11 mouse cellular contexts compared by ENCODE assay signal in the genomic region with DNA sequence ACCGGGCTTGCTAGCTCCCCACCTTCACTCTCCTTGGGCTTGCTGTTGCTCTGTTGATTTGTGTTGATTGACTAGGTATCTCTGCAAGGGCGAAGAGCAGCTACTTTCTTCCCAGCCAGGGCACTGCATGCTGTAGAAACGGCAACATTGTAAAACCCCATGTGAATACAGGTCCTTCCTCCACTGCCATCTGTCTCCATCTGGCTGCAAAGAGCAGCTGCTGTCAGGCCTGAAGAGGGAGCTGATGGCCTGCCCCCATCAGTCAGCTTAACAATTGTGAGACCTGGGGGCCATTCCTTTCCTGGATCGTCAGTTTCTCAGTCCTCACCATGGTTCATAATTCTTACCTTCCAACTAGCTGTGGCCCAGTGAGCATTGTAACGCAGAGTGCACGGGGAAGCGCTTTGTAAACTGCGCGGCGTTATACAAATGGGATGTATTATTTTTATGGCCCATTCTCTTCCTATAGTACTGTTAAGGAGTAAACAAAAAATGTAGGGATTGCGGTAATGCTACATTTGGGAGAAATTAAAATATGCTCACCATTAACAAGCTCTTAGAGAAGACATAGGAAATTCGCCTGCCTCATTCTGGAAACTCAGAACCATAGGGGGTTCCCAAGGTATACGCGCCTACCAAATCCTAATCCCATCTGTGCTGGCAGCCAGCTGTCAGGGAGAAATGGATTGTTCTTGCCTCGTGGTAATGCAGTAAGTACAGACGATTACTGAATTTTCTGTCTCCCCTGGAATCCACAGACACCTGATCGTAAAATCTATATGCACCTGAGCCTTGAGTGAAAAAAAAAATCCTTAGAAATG. TPM values are rescaled to one million over a fixed set of nuclear protein-coding genes. Genes with fewer than 3 reads are reported as not detected.
A peak's percentile ranks its signal among the peaks of the same experiment; 100 is the strongest.
DNase-seq lines count a peak whose midpoint lies in the region; ATAC-seq and TF ChIP-seq lines count a peak whose summit lies in the region.
"Had no signal": no experiment of that assay in that cellular context is flagged by ENCODE, and none has a peak within 500 bp of the region (broad histone marks: within the 10 kb centered on the region; RNA-seq: fewer than 3 reads in every experiment).

No protein-coding gene starts in this region.

- TF ChIP-seq CTCF in gastrocnemius, adult 2 months (IDR thresholded peaks at IDR 0.05) = peak; percentile 22
- TF ChIP-seq CTCF in thymus, adult 2 months (IDR thresholded peaks at IDR 0.05; ENCODE audit: borderline replicate concordance, control insufficient read depth, extremely low read depth, insufficient read depth, low read length, poor library complexity) = no peak

- H3K4me1 ChIP-seq in midbrain, embryonic 10.5 days = peaks cover 21% of the 10 kb centered on the region
- H3K4me1 ChIP-seq in midbrain, embryonic 15.5 days = no peaks in the 10 kb centered on the region
- H3K4me1 ChIP-seq in hindbrain, embryonic 16.5 days (ENCODE audit: control insufficient read depth, insufficient read depth, low read depth, low read length) = peaks cover 6% of the 10 kb centered on the region
- H3K4me1 ChIP-seq in thymus, adult 2 months (replicated peaks; ENCODE audit: control insufficient read depth, insufficient read depth, low read length) = no peaks in the 10 kb centered on the region

- no peak for ATAC-seq in midbrain, embryonic 15.5 days (replicated peaks)
- ATAC-seq in hindbrain, embryonic 16.5 days = peak; percentile 58
- no peak for ATAC-seq in inflammation-experienced regulatory T-cells, adult 6 months

- intact Hi-C loops in gastrocnemius, adult 2 months (cut with DNase I) = no loop called here
- intact Hi-C loops in gastrocnemius, postnatal 14 days (cut with DNase I; ENCODE audit: low total_unique reads) = no loop called here

- 80% methylated on average over 17 of the region's 17 CpGs for WGBS in midbrain, embryonic 10.5 days
- 65% methylated on average over 17 of the region's 17 CpGs for WGBS in midbrain, embryonic 15.5 days
- 52% methylated on average over 17 of the region's 17 CpGs for WGBS in hindbrain, embryonic 16.5 days
- 87% methylated on average over 17 of the region's 17 CpGs for WGBS in thymus, adult 2 months

- H3K9ac ChIP-seq in midbrain, embryonic 15.5 days = no peak overlapping the region
- no peak overlapping the region for H3K9ac ChIP-seq in hindbrain, embryonic 16.5 days (ENCODE audit: low read depth, low read length)
- H3K9ac ChIP-seq: liver, embryonic 14.5 days had no signal

- no peak overlapping the region for H3K4me2 ChIP-seq in midbrain, embryonic 15.5 days
- H3K4me2 ChIP-seq in hindbrain, embryonic 16.5 days (ENCODE audit: low read length) = no peak overlapping the region

- DNase-seq in gastrocnemius, adult 2 months = no peak
- no peak for DNase-seq in gastrocnemius, postnatal 14 days
- DNase-seq in midbrain, embryonic 10.5 days (ENCODE audit: low spot score) = no peak
- peak; percentile 39 for DNase-seq in retina, embryonic 14.5 days (ENCODE audit: low spot score)
- no peak for DNase-seq in thymus, adult 2 months

- H3K4me3 ChIP-seq in gastrocnemius, adult 2 months = no peak overlapping the region
- H3K4me3 ChIP-seq in midbrain, embryonic 10.5 days = no peak overlapping the region
- H3K4me3 ChIP-seq in midbrain, embryonic 15.5 days = no peak overlapping the region
- H3K4me3 ChIP-seq in hindbrain, embryonic 16.5 days (ENCODE audit: low read length) = no peak overlapping the region
- H3K4me3 ChIP-seq in thymus, adult 2 months (ENCODE audit: control insufficient read depth, insufficient read depth, low read length) = no peak overlapping the region

- no peaks in the 10 kb centered on the region for H3K9me3 ChIP-seq in midbrain, embryonic 10.5 days (replicated peaks)
- no peaks in the 10 kb centered on the region for H3K9me3 ChIP-seq in midbrain, embryonic 15.5 days
- H3K9me3 ChIP-seq in hindbrain, embryonic 16.5 days (ENCODE audit: control insufficient read depth, low read length) = no peaks in the 10 kb centered on the region

- TF ChIP-seq POLR2A in thymus, adult 2 months (IDR thresholded peaks at IDR 0.05; ENCODE audit: control insufficient read depth, extremely low read depth, insufficient read depth, low read length, poor library complexity) = no peak

- no peaks in the 10 kb centered on the region for H3K27me3 ChIP-seq in midbrain, embryonic 10.5 days (ENCODE audit: low read depth, poor library complexity, severe bottlenecking)
- no peaks in the 10 kb centered on the region for H3K27me3 ChIP-seq in midbrain, embryonic 15.5 days (replicated peaks)
- H3K27me3 ChIP-seq in hindbrain, embryonic 16.5 days (replicated peaks; ENCODE audit: control insufficient read depth, insufficient read depth, low read length) = no peaks in the 10 kb centered on the region; the same call in 1 of the 2 replicates
- no peaks in the 10 kb centered on the region for H3K27me3 ChIP-seq in thymus, adult 2 months (ENCODE audit: control insufficient read depth, insufficient read depth, low read length)

- no peaks in the 10 kb centered on the region for H3K36me3 ChIP-seq in midbrain, embryonic 10.5 days
- H3K36me3 ChIP-seq in midbrain, embryonic 15.5 days (replicated peaks) = no peaks in the 10 kb centered on the region
- H3K36me3 ChIP-seq in hindbrain, embryonic 16.5 days (ENCODE audit: control insufficient read depth, insufficient read depth, low read length) = no peaks in the 10 kb centered on the region
- no peaks in the 10 kb centered on the region for H3K36me3 ChIP-seq in thymus, adult 2 months (ENCODE audit: control insufficient read depth, insufficient read depth, low read length)

- no peak overlapping the region for H3K27ac ChIP-seq in gastrocnemius, adult 2 months
- peak overlapping the region; percentile 46 for H3K27ac ChIP-seq in midbrain, embryonic 10.5 days (replicated peaks)
- no peak overlapping the region for H3K27ac ChIP-seq in midbrain, embryonic 15.5 days
- no peak overlapping the region for H3K27ac ChIP-seq in hindbrain, embryonic 16.5 days (ENCODE audit: low read depth, low read length)
- no peak overlapping the region for H3K27ac ChIP-seq in thymus, adult 2 months (ENCODE audit: control insufficient read depth, insufficient read depth, low read length)
- H3K27ac ChIP-seq: liver, embryonic 14.5 days had no signal

RNA-seq across cellular contexts. Expression of gene Capn8, which starts 40.7 kb away (rescaled TPM):
- not detected for total RNA-seq in gastrocnemius, adult 2 months (2021)
- total RNA-seq in gastrocnemius, postnatal 14 days (2021) = not detected
- polyA plus RNA-seq in midbrain, embryonic 10.5 days (2016; fragmentation: Nextera tagmentation; extraction: Ambion mirVana) = 0.05 and 0.09 TPM in 2 replicates
- polyA plus RNA-seq in midbrain, embryonic 15.5 days (2015; fragmentation: Nextera tagmentation; extraction: Ambion mirVana) = 0.06 and 0.11 TPM in 2 replicates
- 0.09 TPM in 1 of 2 replicates, not detected in the other for polyA plus RNA-seq in hindbrain, embryonic 16.5 days (2015; fragmentation: Nextera tagmentation; extraction: Ambion mirVana)
- polyA plus RNA-seq in inflammation-experienced regulatory T-cells, adult 6 months (2017; shearing (Covaris generic)) = not detected
- polyA plus RNA-seq in thymus, adult 2 months (2012; rRNA removed) = 0.08 and 0.12 TPM in 2 replicates
- total RNA-seq: layer of hippocampus, postnatal 14 days; megakaryocyte-erythroid progenitor cell, adult 5-6 weeks had no signal
